Mouse (Mus musculus): ENCODE data around the gene Lmo3. TPM values are rescaled to one million over a fixed set of nuclear protein-coding genes. Genes with fewer than 3 reads are reported as not detected.

The Lmo3 gene
- 7.2 and 8.7 TPM in 2 replicates for polyA plus RNA-seq (2012; rRNA removed)

DNA sequence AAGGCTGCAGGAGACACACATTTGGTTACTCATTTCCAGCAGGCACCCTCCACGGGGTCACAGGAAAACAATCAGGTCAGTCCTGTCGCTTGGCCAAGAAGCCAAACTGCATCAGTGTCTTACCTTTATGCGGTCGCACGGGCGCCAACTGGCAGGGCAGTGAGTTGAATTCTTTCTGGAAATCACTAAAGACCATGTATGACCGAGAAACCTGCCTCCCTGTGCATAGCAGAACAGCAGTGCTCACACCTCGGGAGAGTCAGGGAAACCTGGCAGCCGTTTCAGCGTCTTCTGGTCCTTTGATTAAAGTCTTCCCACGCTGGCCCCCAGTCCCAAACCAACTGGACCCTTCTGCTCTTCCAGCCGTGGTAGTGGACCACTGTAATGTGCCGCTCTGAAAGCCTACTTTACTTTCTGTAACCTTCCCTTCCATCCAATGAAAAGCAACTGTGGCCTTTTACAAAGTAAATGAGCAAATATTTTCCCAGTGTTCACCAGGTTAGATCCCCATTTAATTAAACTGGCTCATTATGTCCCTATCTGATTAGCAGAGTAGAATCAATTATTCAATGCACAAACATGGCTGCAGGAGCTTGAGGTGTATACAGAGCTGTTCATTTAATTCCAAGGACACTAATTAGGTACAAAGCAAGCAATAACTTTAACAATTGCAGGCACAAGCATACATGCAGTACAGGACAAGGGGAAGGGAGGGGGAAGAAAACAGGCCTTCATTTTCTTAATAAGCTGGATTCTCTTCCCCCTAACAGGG, at the start of gene Lmo3:
Lmo3 (minus strand) TSS at position 235 of the 772 bp plus-strand sequence.
- Histone ChIP-seq H3K27ac (ENCODE audit: insufficient read depth, low read length) (no peak within 1 kb of the TSS), H3K4me1 (ENCODE audit: control insufficient read depth, insufficient read depth, low read length) (no peaks in the 10 kb centered on the region), H3K27me3 (ENCODE audit: control insufficient read depth, insufficient read depth, low read length) (no peaks in the 10 kb centered on the region), H3K4me3 (replicated peaks; ENCODE audit: insufficient read depth, low read depth, low read length) (no peak within 1 kb of the TSS)
- TF ChIP-seq POLR2A (IDR thresholded peaks at IDR 0.05; ENCODE audit: borderline replicate concordance, insufficient read depth, low read length) (no peak), CTCF (IDR thresholded peaks at IDR 0.05; ENCODE audit: borderline replicate concordance, insufficient read depth, low read depth, low read length) (no peak)
- DNase-seq = peak; percentile 1 to 7
- WGBS = 16% methylated on average over 13 of the region's 13 CpGs

GRCm38 (mm10) chr6:138620786-138621185, 39.0 kb upstream of the Lmo3 start:
- Histone ChIP-seq H3K4me1 (ENCODE audit: control insufficient read depth, insufficient read depth, low read length) (no peaks in the 10 kb centered on the region), H3K27me3 (ENCODE audit: control insufficient read depth, insufficient read depth, low read length) (no peaks in the 10 kb centered on the region), H3K4me3 (replicated peaks; ENCODE audit: insufficient read depth, low read depth, low read length) (no peak overlapping the region), H3K27ac (ENCODE audit: insufficient read depth, low read length) (no peak overlapping the region)
- TF ChIP-seq POLR2A (IDR thresholded peaks at IDR 0.05; ENCODE audit: borderline replicate concordance, insufficient read depth, low read length) (no peak), CTCF (IDR thresholded peaks at IDR 0.05; ENCODE audit: borderline replicate concordance, insufficient read depth, low read depth, low read length) (no peak)
- DNase-seq = no peak

GRCm38 (mm10) chr6:138618396-138618795, 36.6 kb upstream of the Lmo3 start:
- H3K4me3 ChIP-seq (replicated peaks; ENCODE audit: insufficient read depth, low read depth, low read length) = no peak overlapping the region
- WGBS = 89% methylated on average over 3 of the region's 3 CpGs

DNA sequence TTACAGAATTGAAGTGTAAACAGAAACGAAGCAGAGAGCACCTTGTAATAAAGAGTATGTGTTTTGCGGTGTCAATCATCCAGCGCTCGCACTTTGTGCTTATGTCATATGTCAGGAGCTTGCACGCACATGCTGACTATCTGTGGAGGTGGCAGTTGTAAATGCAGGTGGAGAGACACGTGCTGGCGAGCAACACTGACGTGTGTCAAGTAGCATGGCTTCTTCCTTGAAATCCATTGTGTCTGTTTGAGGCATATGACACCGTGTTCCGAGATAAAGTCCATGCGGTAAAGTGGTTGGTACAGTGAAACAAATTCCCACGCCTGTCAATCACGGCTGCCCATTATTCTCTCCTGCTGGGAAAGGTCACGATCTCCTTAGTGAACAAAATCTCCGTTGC, 15.2 kb upstream of the Lmo3 start:
- WGBS = 50% methylated on average over 15 of the region's 15 CpGs
- TF ChIP-seq POLR2A (IDR thresholded peaks at IDR 0.05; ENCODE audit: borderline replicate concordance, insufficient read depth, low read length) (no peak), CTCF (IDR thresholded peaks at IDR 0.05; ENCODE audit: borderline replicate concordance, insufficient read depth, low read depth, low read length) (no peak)
- no peak overlapping the region for H3K27ac ChIP-seq (ENCODE audit: insufficient read depth, low read length)
- H3K4me3 ChIP-seq (replicated peaks; ENCODE audit: insufficient read depth, low read depth, low read length) = no peak overlapping the region
- H3K27me3 ChIP-seq (ENCODE audit: control insufficient read depth, insufficient read depth, low read length) = no peaks in the 10 kb centered on the region
- H3K4me1 ChIP-seq (ENCODE audit: control insufficient read depth, insufficient read depth, low read length) = no peaks in the 10 kb centered on the region
- DNase-seq = no peak

More at GRCm38 (mm10) chr6:138618396-138618795, 36.6 kb upstream of the Lmo3 start:
- no peak for TF ChIP-seq POLR2A (IDR thresholded peaks at IDR 0.05; ENCODE audit: borderline replicate concordance, insufficient read depth, low read length)
- TF ChIP-seq CTCF (IDR thresholded peaks at IDR 0.05; ENCODE audit: borderline replicate concordance, insufficient read depth, low read depth, low read length) = no peak
- no peak for DNase-seq
- no peaks in the 10 kb centered on the region for H3K27me3 ChIP-seq (ENCODE audit: control insufficient read depth, insufficient read depth, low read length)
- H3K4me1 ChIP-seq (ENCODE audit: control insufficient read depth, insufficient read depth, low read length) = no peaks in the 10 kb centered on the region
- H3K27ac ChIP-seq (ENCODE audit: insufficient read depth, low read length) = no peak overlapping the region

DNA sequence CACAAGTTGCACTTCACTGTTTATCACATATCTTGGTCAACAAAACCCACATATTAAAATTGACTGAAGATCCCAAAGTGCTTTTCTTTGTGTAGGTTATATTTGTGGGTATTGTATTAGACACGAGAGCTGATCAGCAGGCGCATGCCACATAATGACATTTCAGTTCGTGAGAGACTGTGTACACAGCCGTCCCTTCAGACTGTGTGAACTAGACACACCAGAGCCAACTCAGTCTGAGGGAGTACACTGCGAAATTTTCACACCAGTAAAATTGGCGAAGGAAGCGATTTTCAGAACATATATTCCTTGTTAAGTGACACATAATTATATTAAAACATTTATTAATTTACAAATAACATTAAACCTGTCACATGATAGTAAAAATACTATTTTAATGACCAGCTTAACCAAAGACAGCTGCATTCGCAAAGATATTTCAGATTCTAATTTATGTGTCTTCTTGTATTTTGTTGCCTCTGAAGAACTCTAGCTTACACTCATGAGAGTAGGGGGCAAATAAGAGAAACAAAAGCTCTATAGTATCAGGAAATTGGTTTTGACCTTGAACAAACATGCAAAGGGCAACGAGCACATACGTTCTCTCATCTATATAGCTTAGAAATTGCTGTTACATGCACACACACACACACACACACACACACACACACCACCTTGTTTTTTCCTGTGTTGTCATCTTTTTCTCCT, 14.4 kb upstream of the Lmo3 start:
- no peak for DNase-seq
- TF ChIP-seq CTCF (IDR thresholded peaks at IDR 0.05; ENCODE audit: borderline replicate concordance, insufficient read depth, low read depth, low read length) (no peak), POLR2A (IDR thresholded peaks at IDR 0.05; ENCODE audit: borderline replicate concordance, insufficient read depth, low read length) (no peak)
- Histone ChIP-seq H3K4me1 (ENCODE audit: control insufficient read depth, insufficient read depth, low read length) (no peaks in the 10 kb centered on the region), H3K27me3 (ENCODE audit: control insufficient read depth, insufficient read depth, low read length) (no peaks in the 10 kb centered on the region), H3K4me3 (replicated peaks; ENCODE audit: insufficient read depth, low read depth, low read length) (no peak overlapping the region), H3K27ac (ENCODE audit: insufficient read depth, low read length) (no peak overlapping the region)
- 78% methylated on average over 10 of the region's 10 CpGs for WGBS

DNA sequence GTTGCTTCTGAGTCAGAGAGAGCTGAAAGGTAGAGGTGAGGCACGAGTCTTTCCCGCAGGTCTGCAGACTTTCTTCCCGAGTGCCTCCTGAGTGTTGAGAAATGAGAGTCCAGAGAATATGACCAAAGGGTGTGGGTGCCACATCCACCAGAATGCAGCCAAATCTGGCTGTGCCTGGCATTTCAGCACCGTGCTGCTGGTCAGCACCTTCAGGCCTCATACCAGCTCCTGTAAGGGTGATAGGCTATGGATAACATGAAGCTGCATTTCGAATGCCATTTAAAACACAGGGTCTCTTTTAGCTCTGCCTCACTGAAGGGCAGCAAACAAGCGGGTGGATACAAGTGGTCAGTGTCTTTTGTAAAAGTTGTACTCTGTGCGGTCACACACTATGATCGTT, 1.5 kb upstream of the Lmo3 start:
- Histone ChIP-seq H3K27me3 (ENCODE audit: control insufficient read depth, insufficient read depth, low read length) (no peaks in the 10 kb centered on the region), H3K27ac (ENCODE audit: insufficient read depth, low read length) (no peak overlapping the region), H3K4me3 (replicated peaks; ENCODE audit: insufficient read depth, low read depth, low read length) (no peak overlapping the region), H3K4me1 (ENCODE audit: control insufficient read depth, insufficient read depth, low read length) (no peaks in the 10 kb centered on the region)
- no peak for TF ChIP-seq CTCF (IDR thresholded peaks at IDR 0.05; ENCODE audit: borderline replicate concordance, insufficient read depth, low read depth, low read length)
- TF ChIP-seq POLR2A (IDR thresholded peaks at IDR 0.05; ENCODE audit: borderline replicate concordance, insufficient read depth, low read length) = no peak
- DNase-seq = no peak
- WGBS = 83% methylated on average over 8 of the region's 8 CpGs

DNA sequence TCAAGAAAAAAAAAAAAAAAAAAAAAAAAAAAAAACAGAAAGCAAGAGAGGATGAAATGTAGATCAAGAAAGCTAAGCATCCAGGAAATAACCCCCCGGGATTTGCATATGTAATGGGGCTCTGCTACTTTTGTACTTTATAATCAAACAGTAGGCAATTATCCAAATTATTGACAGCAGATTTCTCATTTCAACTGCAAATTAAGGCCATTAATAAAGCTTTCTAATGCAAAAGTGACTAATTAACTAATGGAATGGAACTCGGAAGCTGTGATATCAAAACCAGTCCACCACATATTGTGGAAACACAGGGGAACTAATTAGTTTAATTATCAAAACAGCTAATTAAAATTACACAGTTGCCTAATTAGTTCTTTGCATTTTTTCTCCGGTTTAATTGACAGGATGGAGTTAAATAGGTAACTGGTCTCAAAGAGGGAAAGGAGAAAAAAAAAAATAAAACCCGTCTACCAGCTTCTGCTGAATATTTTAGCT, 785 bp upstream of the Lmo3 start:
- WGBS = 78% methylated on average over 4 of the region's 4 CpGs
- TF ChIP-seq CTCF (IDR thresholded peaks at IDR 0.05; ENCODE audit: borderline replicate concordance, insufficient read depth, low read depth, low read length) (no peak), POLR2A (IDR thresholded peaks at IDR 0.05; ENCODE audit: borderline replicate concordance, insufficient read depth, low read length) (no peak)
- H3K4me3 ChIP-seq (replicated peaks; ENCODE audit: insufficient read depth, low read depth, low read length) = no peak overlapping the region
- no peaks in the 10 kb centered on the region for H3K4me1 ChIP-seq (ENCODE audit: control insufficient read depth, insufficient read depth, low read length)
- H3K27me3 ChIP-seq (ENCODE audit: control insufficient read depth, insufficient read depth, low read length) = no peaks in the 10 kb centered on the region
- no peak overlapping the region for H3K27ac ChIP-seq (ENCODE audit: insufficient read depth, low read length)
- DNase-seq = no peak
